Mouse (Mus musculus) c-Kit-positive CD71-positive TER-119-positive erythroid progenitor cells, embryonic 14.5 days (primary cell): ENCODE data around the gene Rfc5.
"Not testable (repeated sequence)": the region's sequence is repeated elsewhere in the genome, so short reads cannot be mapped to it uniquely, and the experiment has no call there.

ENCODE experiments used
- DNase-seq: peaks from one replicate; pipeline ENCODE4 v3.0.0-alpha.2; 2013; ENCODE audit warnings: low spot score

Rfc5 gene

DNA sequence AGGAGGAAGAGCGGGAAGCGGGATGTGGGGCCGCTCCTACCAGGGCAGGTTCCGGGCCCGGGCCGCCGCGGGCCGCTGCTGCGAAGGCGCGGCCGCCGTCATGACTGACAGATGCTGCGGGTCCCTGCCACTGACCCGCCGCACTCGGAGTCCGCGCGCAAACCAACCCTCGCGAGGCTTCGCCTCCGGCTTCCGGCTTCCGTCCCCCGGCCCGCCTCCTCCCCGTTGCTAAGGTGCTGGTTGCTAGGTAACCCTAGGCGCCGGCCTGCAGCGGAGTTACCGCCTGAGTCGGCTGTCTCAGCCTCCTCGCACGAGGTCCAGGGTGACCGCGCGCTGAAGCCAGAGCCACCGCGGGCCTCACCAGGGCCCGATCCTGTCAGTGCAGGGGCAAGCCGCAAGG is at the start of gene Rfc5:
Gene Rfc5, minus strand, starts transcription at position 171 of the 400 bp plus-strand sequence.
- DNase-seq: peak; percentile 92

GRCm38 (mm10) chr5:117433501-117433900 is 44.7 kb upstream of the Rfc5 start:
- DNase-seq: not testable (repeated sequence)

DNA sequence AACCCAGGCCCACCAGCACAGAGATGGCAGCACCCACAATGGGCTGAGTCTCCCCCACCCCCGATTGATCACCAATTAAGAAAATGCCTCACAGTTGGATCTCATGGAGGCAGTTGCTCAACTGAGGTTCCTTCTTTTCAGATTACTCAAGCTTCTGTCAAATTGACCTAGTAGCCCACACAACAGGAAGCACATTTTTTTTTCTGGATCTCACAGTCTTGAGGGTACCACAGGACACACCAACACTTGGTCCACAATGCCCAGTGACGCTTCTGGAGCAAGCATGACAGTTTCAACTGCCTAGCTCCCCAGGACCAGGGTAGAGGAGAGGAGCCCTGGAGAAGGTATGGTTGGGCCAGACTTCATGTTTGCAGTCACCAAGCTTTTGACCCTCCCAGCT is 28.6 kb upstream of the Rfc5 start:
- no peak for DNase-seq

- no peak for DNase-seq
Observed at GRCm38 (mm10) chr5:117415011-117415912, 26.4 kb upstream of the Rfc5 start.

DNA sequence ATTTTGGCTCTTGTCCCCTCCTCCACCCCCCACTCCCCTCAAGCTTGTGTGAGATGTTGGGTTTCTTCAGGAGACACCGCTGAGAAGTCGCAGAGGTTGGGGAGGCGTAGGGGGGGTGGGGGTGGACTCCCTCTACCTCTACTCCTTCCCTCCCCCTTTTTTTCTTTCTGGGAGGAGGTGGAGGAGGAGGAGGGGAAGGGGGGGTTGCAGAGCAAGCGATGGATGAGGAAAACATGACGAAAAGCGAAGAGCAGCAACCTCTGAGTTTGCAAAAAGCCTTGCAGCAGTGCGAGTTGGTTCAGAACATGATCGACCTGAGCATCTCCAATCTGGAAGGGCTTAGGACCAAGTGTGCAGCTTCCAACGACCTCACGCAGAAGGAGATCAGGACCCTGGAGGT is 25.8 kb upstream of the Rfc5 start:
- no peak for DNase-seq

DNA sequence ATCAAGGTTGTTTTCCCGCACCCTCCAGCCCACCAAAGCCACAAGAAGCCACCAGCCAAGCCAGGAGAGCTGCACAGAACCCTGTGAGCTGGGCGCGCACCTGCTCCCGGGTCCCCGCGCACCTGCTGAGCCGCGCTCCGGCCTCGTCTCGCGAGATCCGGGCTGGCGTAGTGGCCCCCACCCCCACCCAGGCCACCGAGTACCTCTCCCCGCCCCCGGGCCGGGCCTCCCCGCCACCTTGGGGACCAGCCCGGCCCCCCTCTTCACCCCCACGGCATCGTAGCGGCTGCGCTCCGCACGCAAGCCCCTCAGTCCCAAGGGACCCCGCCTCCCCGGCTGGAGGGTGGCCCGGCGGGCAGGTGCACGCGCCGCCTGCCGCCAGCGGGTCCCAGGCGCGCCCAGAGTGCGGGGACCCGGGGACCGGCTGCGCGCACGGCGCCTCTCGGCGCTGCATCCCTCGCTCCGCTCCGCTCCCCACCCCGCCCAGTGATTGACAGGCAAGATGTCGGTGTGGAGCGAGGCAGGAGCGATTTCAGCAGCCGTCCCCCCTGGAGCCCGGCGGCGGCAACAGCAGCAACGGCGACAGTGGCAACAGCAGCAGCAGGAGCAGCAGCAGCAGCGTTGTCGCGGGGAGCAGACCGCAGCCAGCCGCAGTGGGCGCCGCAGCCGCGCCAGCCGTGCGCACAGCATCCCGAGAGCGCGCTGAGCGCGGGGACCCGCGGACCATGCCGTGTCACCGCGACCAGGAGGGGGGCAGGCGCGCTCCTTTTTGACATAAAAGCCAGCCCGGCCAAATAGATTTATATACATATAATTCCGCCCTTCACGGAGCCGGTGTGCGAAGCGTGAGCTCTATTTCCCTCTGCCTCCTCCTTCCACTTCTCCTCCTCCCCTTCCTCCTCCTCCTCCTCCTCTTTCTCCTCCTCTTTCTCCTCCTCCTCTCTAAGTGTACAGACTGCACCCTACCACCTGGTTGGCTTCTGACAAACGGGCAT is 25.0 kb upstream of the Rfc5 start, which contains the start of gene Ksr2:
Gene Ksr2, plus strand, starts transcription at position 494 of the 995 bp plus-strand sequence.
- DNase-seq: no peak

- DNase-seq: no peak
Observed at GRCm38 (mm10) chr5:117409369-117409768, 20.5 kb upstream of the Rfc5 start.

GRCm38 (mm10) chr5:117408216-117408615 is 19.4 kb upstream of the Rfc5 start:
- DNase-seq: peak; percentile 27

DNA sequence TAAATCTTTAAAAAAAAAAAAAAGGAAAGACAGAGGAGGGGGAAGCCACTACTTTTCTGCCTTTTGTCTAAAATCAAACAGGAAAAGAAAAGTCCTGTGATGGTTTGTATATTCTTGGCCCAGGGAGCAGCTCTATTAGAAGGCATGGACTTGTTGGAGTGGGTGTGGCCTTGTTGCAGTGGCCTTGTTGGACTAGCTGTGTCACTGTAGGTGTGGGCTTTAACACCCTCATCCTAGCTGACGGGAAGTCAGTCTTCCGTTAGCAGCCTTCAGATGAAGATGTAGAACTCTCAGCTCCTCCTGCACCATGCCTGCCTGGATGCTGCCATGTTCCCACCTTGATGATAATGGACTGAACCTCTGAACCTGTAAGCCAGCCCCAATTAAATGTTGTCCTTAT is 15.8 kb upstream of the Rfc5 start:
- DNase-seq: not testable (repeated sequence)

GRCm38 (mm10) chr5:117403609-117404008 is 14.8 kb upstream of the Rfc5 start:
- no peak for DNase-seq

DNA sequence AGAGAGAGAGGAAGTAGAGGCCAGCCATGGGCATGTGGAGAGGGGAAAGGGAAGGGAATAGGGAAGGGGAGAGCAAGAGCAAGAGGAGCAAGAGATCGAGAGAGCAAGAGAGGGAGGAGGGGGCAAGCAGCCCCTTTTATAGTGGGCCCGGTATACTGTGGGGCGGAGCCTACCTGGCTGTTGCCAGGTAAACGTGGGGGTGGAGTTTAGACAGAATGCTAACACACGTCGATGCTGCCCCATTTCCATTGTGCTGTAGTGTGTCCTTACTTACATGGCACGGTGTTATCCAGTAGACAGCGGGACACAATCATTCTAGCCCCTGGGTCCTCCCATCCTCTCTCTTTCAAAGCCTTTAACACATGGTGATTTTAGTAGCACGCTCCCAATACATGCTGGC is 10.4 kb upstream of the Rfc5 start:
- no peak for DNase-seq

- DNase-seq: no peak
Observed at GRCm38 (mm10) chr5:117398007-117398550, 9.2 kb upstream of the Rfc5 start.

GRCm38 (mm10) chr5:117397371-117397770 is 8.5 kb upstream of the Rfc5 start:
- no peak for DNase-seq

DNA sequence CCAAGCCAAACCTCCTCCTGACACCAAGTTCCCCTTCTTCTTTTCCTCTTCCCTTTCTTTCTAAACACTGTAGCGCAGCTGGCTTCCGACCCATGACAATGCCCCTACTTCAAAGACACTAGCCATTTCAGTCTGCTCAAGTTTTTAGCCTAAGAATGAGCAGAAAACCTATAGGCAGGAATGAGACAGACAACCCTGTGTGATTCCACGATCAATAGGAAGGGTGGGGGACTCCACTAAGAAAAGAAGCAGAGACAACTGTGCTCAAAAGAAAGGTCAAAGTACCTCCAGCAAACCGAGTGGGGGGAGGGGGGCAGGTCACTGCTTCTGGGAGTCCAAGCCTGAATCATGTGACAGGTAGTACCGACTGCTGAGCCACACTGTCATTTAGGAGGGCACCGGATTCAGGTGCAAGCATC is 7.8 kb upstream of the Rfc5 start:
- DNase-seq: no peak

GRCm38 (mm10) chr5:117395834-117396233 is 7.0 kb upstream of the Rfc5 start:
- no peak for DNase-seq

DNA sequence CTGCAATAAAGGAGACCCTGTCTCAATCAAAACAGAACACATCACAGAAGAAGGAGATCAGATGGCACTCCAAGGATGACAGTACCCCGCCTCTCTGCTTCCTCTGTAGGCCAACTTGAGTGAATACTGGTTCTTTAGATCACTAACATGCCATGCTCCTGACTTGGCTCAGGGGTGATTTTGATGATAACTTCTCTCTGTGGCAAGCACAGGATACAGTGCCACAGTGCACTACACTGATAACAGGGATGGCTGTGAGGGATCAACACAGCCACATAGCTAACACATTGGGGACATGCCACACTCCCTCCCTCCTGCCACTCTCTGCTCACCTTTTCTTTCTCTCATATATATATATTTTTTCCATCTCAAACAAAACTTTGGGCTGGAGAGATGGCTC is 2.0 kb upstream of the Rfc5 start:
- no peak for DNase-seq

- DNase-seq: peak; percentile 63
Observed at GRCm38 (mm10) chr5:117388296-117388751, 523 bp downstream of the Rfc5 start.

DNA sequence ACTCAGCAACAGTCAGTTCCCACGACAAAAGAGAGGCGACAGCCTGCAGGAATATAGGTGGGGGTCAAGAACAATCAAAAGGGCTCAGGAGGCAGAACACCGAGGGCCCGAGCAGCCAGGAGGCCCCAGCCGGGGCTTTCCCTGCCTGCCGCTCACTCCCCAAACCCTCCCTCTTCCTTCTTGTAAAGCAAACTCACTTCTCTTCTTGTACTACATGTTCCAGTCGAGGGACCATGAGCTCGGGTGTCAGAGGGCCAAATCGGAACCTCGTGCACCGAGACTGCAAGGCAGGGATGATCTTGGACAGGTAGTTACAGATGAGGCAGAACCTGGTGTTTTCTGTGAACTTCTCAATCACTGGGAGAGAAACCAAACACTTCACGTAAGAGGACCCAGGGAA is 5.6 kb downstream of the Rfc5 start:
- DNase-seq: no peak

GRCm38 (mm10) chr5:117381785-117382184 is 7.1 kb downstream of the Rfc5 start:
- DNase-seq: no peak

DNA sequence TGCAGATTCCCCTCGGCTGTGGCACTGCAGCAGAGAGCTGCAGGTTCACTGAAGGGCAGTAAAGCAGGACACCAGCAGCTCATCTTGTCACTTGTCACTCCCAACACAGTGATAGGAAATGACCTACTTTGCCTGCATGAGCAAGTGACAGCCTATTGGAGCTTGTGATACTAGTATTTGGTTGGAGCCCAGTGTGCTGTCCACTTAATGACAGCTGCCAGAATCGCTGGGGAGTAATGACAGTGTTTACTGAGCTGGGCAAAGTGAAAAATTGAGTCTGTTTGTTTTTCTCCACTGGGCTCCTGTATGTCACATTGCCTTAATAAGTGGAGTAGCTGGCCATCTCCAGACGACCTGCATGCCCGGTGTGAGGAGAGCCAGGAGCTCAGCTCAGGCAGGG is 8.6 kb downstream of the Rfc5 start:
- DNase-seq: no peak

DNA sequence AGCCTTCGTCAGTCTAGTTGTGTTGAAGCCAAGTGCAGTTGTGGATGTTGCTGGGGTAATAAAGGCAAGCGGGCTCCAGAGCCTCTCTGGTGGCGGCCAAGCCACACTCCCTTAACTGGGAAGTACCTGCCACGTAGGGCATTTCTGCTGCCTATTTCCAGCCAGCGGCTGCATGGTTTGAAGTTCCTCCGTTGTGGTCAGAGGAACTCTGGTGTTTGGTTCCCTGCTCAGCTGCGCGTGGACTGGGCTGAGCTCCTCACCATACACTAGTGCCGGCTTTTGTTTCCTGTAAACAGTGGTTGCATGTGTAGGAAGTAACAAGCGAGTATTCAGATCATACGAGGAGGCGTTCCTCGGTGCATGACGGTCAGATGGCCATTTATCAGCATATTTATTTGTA is 11.1 kb downstream of the Rfc5 start:
- not testable (repeated sequence) for DNase-seq

- no peak for DNase-seq
Observed at GRCm38 (mm10) chr5:117376331-117376761, 12.5 kb downstream of the Rfc5 start.
